Mouse (Mus musculus): ENCODE measurements around the gene Gm21616. TPM values are rescaled to one million over a fixed set of nuclear protein-coding genes. Genes with fewer than 3 reads are reported as not detected.
"Not testable (repeated sequence)": the region's sequence is repeated elsewhere in the genome, so short reads cannot be mapped to it uniquely, and the experiment has no call there.

Gene Gm21616
- total RNA-seq (2022): not detected

DNA sequence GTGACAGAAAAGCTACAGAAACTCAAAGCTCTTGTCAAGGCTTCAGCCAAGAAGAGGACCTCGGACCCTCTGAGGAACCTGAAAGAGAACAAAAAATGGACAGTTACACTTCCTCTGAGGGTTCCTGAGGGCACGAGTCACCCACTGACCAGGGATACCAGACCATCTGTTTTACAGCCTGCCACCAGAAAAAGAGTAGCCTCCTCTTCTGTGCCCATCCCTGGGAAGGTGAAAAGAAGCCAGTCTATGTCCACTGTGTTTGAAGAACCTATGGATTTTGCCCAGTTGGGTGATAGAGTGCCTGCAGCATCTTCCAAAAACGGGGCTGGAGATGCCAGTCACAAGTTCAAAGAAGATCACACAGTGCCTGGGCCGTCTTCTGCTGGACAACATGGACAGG, at the start of gene Gm21616:
Gene Gm21616, plus strand, starts transcription at position 301 of the 400 bp plus-strand sequence.
- DNase-seq (ENCODE audit: low spot score in 2 of 2): not testable (repeated sequence)

Data from layer of hippocampus, adult 8-10 months (tissue).